Comparison of ENCODE assay signal across 11 mouse cellular contexts in the genomic region with DNA sequence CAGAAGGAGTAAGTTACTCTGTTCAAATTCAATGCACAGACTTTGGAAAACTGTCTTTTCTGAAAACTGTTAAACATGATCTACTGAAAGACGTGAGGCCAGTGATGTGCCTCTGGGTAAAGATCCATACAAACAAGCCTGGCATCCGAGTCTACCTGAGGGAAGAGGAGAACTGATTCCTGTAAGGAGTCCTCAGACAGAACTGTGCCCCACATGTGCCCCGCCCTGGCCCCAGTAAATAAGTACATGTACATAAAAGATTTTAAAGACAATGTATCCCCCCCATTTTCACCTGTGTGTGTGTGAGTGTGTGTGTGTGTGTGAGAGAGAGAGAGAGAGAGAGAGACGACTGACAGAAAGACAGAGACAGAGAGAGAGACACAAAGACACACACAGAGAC. TPM values are rescaled to one million over a fixed set of nuclear protein-coding genes. Genes with fewer than 3 reads are reported as not detected.
A peak's percentile ranks its signal among the peaks of the same experiment; 100 is the strongest.
DNase-seq lines count a peak whose midpoint lies in the region; ATAC-seq and TF ChIP-seq lines count a peak whose summit lies in the region.
"Had no signal": no experiment of that assay in that cellular context is flagged by ENCODE, and none has a peak within 500 bp of the region (broad histone marks: within the 10 kb centered on the region; RNA-seq: fewer than 3 reads in every experiment).

No protein-coding gene starts in this region.

- H3K36me3 ChIP-seq in liver, embryonic 13.5 days, result no peaks in the 10 kb centered on the region
- no peaks in the 10 kb centered on the region for H3K36me3 ChIP-seq in liver, embryonic 12.5 days
- H3K36me3 ChIP-seq in stomach, embryonic 15.5 days, result no peaks in the 10 kb centered on the region

- H3K9ac ChIP-seq in liver, embryonic 13.5 days, result no peak overlapping the region
- no peak overlapping the region for H3K9ac ChIP-seq in liver, embryonic 12.5 days
- H3K9ac ChIP-seq in stomach, embryonic 15.5 days, result no peak overlapping the region

- no peaks in the 10 kb centered on the region for H3K27me3 ChIP-seq in liver, embryonic 13.5 days
- no peaks in the 10 kb centered on the region for H3K27me3 ChIP-seq in liver, embryonic 12.5 days (replicated peaks)
- H3K27me3 ChIP-seq in stomach, embryonic 15.5 days (replicated peaks), result no peaks in the 10 kb centered on the region

- 47% methylated on average over 4 of the region's 4 CpGs for WGBS in liver, embryonic 13.5 days (ENCODE audit: insufficient replicate concordance)
- WGBS in liver, embryonic 12.5 days (ENCODE audit: insufficient replicate concordance), result 58% methylated on average over 4 of the region's 4 CpGs
- WGBS in stomach, embryonic 15.5 days, result 65% methylated on average over 4 of the region's 4 CpGs

- H3K9me3 ChIP-seq in liver, embryonic 13.5 days (replicated peaks), result no peaks in the 10 kb centered on the region
- H3K9me3 ChIP-seq in liver, embryonic 12.5 days (replicated peaks), result no peaks in the 10 kb centered on the region
- H3K9me3 ChIP-seq in stomach, embryonic 15.5 days, result no peaks in the 10 kb centered on the region

- peak overlapping the region; percentile 81 for H3K27ac ChIP-seq in gastrocnemius, adult 2 months
- H3K27ac ChIP-seq in liver, embryonic 13.5 days, result peak overlapping the region; percentile 43
- no peak overlapping the region for H3K27ac ChIP-seq in liver, embryonic 12.5 days
- peak overlapping the region; percentile 68; the same call in 1 of the 2 replicates for H3K27ac ChIP-seq in stomach, embryonic 15.5 days

- intact Hi-C loops in gastrocnemius, adult 2 months (cut with DNase I), result no loop called here

- H3K4me3 ChIP-seq in gastrocnemius, adult 2 months, result no peak overlapping the region
- H3K4me3 ChIP-seq in liver, embryonic 13.5 days (replicated peaks), result no peak overlapping the region
- no peak overlapping the region for H3K4me3 ChIP-seq in liver, embryonic 12.5 days
- H3K4me3 ChIP-seq in stomach, embryonic 15.5 days (replicated peaks), result no peak overlapping the region

- no peak overlapping the region for H3K4me2 ChIP-seq in liver, embryonic 13.5 days
- no peak overlapping the region for H3K4me2 ChIP-seq in liver, embryonic 12.5 days
- no peak overlapping the region for H3K4me2 ChIP-seq in stomach, embryonic 15.5 days

- no peak for TF ChIP-seq CTCF in gastrocnemius, adult 2 months (IDR thresholded peaks at IDR 0.05)

- H3K4me1 ChIP-seq in liver, embryonic 13.5 days (replicated peaks), result peaks cover 9% of the 10 kb centered on the region; the same call in 1 of the 2 replicates
- peaks cover 20% of the 10 kb centered on the region for H3K4me1 ChIP-seq in liver, embryonic 12.5 days
- H3K4me1 ChIP-seq in stomach, embryonic 15.5 days, result peaks cover 4% of the 10 kb centered on the region; the same call in 1 of the 2 replicates

- no peak for ATAC-seq in liver, embryonic 13.5 days (ENCODE audit: low read depth)
- no peak for ATAC-seq in liver, embryonic 12.5 days
- peak; percentile 4 for ATAC-seq in CD4-positive, CD25-positive, alpha-beta regulatory T cell, adult 4 months
- no peak for ATAC-seq in stomach, embryonic 15.5 days (ENCODE audit: insufficient read depth, low FRiP score, low read depth)
- ATAC-seq: forebrain, embryonic 16.5 days had no signal

- no peak for DNase-seq in gastrocnemius, adult 2 months
- no peak for DNase-seq in gastrocnemius, adult 8-10 months (ENCODE audit: low spot score in 2 of 2)
- DNase-seq in liver, embryonic 13.5 days, result no peak
- no peak for DNase-seq in right cerebral cortex, postnatal 25 days
- DNase-seq in kidney, adult 9 months, result no peak
- DNase-seq: cerebellum, postnatal 25 days; midbrain, embryonic 14.5 days had no signal

RNA-seq across cellular contexts. Expression of a gene that starts 42.0 kb away (rescaled TPM):
- total RNA-seq in gastrocnemius, adult 2 months (2021), result 10 to 100 TPM; 95.8 to 100.0 TPM
- 100 to 1,000 TPM in 1 of 4 experiments, 10 to 100 TPM in 3; 90.7 to 104 (median 96.9) TPM for total RNA-seq in gastrocnemius, adult 8-10 months (2022)
- 343 and 365 TPM in 2 replicates for polyA plus RNA-seq in liver, embryonic 13.5 days (2015; fragmentation: Nextera tagmentation; extraction: Ambion mirVana)
- 336 and 348 TPM in 2 replicates for polyA plus RNA-seq in liver, embryonic 12.5 days (2016; fragmentation: Nextera tagmentation; extraction: Ambion mirVana)
- 100 to 1,000 TPM; 218 to 222 TPM for polyA plus RNA-seq in CD4-positive, CD25-positive, alpha-beta regulatory T cell, adult 4 months (2017; shearing (Covaris generic))
- 378 and 379 TPM in 2 replicates for polyA plus RNA-seq in stomach, embryonic 15.5 days (2015; fragmentation: Nextera tagmentation; extraction: Ambion mirVana)
